Mouse (Mus musculus) right cerebral cortex, postnatal 14 days (tissue): ENCODE results near the gene Aldh16a1.

Experiments used
- DNase-seq: peaks from one replicate; pipeline ENCODE4 v3.0.0; 2022

The Aldh16a1 gene

DNA sequence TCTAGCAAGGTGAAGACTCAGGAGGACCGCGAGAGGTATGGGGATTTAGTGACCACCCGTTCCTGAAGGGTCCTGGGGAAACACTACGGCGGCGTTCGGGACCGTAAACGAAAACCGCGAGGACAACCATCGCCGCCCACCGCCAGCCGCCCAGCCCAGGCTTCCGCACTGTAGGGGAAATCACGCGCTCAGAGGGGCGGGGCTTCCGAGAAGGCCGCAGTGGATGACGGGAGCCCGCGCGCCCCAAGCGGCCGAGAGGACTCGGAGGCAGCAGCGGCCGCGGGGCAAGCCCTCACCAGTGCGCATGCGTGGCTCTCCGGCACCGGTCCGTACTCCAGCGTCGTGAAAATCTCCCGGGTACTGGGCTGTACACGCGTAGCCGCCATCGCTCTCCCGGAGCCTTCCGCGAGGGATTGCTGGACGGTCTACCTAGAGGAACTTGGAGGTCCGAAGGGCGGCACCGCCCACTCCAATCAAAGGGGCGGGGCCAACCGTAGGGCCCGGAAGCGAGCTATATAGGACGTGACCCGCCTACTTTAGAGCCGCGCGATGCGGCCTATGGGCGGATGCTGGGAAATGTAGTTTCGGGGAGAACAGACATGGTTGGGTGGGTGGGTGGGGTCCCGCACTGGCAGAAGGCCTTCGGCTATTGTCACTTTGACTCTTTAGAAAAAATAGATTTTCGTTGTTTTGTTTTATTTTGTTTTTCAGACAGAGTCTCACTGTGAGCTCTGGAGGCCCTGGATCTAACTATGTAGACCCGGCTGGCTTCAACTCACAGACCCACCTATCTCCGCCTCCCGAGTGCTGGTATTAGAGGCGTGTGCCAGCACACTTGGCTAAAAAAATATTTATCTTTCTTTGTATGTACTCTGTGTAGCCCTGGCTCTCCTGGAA lies at the start of gene Aldh16a1, which contains the start of gene Pih1d1:
TSS of gene Aldh16a1 (minus strand) at position 489 of the 897 bp plus-strand sequence.
TSS of gene Pih1d1 (plus strand) at position 208 of the 897 bp plus-strand sequence.
- DNase-seq, result peak; percentile 99

DNA sequence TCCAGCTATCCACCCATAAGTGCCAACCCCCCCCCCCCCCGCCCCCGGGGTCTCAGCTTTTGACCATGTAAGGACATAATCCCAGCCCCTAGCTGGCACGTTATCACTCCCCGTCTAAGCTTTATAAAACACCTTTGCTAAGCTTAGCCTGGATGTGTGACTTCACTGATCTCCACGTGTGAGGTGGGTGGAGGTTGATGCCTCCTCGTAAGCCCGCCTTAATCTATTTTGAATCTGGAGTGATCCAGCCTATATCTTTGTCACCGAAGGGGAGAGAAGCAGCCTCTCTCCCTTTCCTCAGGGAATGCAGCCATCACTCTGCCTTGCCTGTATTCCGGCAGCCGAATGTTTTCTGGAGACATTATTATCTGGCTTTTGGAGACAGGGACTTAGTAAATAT lies 48.3 kb upstream of the Aldh16a1 start:
- no peak for DNase-seq

DNA sequence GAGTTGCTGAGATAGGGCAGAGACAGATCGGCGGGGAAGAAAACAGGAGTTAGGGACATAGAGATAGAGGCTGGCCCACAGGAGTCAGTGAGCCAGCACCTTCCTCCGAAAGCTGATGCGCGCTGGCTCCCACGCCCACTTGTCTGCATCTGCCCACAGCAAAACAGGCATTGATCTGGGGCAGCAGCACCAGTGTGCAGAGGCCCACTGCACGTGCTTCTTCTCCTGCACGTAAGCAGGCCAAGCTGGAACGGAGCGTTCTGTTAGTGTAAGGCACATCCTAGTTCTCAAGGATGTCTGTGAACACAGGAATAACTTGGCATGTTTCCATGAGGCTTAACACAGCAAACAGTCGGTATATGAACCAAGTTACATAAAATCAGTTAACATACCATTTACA lies 44.6 kb upstream of the Aldh16a1 start:
- no peak for DNase-seq

DNA sequence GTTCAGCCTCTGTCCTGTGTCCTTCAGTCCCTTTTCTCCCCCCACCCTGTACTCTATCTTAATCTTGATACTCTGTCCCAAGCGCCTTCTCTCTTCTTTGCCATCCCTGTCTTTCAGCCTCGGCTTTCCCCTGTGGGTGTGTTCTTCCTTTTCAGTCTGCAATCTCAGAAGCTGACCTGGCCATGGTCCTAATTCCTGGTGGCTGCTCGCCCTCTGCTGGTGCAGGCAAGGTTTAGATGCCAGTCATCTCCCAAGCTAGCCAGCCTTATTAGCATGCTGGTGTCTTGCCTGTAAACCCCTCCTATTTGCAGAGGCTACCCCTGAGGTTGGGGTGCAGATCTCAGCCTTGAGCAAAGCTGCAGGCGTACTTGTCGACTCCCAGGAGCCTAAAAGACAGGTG lies 44.1 kb upstream of the Aldh16a1 start:
- peak; percentile 63 for DNase-seq

DNA sequence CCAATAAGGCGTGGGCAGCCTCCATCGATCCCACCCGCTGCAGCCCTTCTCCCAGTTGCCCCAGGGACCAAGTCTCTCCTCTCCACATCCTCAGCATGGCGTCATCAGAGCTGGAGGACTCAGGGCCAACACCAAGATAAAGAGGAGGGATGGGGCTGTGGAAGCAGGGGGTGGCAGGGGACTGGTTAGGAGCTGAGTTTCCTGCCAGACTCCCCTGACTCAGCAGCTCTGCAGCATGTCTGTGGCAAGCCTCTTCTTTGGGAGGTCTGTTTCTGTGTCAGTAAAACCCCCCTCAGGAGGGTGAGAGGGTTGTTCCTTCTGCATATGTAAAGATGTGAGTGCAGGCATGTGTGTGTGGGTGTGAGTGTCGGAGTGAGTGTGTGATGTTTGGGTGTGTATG lies 42.6 kb upstream of the Aldh16a1 start:
- DNase-seq, result no peak

DNA sequence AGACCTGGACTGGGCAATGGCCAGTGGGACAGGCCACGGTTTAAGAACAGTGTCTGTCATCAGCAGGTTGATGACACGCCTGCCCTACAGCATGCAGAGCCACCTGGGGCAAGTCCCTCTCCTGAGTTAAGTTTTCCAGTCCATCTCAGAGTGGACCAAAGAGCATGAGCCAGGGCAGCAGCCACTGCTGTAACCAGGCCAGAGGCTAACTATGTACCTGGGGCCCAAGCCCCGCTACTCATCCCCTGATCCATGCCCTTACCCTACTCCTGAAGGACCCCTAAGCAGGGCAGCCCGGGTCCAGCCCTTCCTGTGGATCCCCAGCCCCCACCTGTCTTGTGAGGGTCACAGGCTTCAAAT lies 41.8 kb upstream of the Aldh16a1 start:
- no peak for DNase-seq

DNA sequence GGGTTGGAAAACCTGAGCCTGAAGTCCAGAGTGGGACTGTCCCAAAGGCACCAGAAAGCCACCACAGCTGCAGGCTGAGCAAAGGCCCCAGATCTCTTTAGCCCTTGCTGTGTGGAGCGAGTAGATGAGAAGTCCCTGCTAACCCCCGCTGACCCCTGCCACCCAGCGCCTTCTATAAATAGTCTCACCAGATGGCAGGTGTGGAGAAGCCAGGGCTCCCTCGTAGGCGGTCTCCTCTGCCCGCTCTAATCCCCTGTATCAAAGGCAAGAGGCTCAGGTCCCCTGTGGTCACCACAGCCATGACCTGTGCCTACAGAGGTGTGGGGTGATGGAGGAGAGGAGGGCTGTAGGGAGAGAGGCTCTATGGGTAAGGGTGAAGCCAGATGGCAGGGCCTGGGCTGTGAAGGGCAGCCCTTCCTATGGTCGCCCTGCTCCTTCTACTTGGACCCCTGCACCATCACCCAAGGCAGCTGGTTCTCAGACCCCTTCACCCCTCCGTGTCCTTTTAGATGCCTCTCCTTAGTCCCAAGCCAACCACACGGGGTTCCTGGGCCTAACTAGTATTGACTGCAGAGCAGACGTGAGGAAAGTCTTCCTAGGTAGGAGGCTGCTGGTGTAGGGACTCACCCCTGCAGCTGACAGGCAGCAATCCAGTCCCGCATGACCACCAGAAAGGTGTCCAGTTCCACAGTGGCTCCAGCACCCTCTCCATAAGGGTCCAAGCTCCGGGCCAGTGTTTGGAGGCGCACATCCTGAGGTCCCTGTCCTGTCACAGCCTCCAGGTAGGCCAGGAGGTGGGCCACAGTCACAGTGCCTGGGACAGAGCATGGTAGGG lies 41.2 kb upstream of the Aldh16a1 start:
- DNase-seq, result no peak

DNA sequence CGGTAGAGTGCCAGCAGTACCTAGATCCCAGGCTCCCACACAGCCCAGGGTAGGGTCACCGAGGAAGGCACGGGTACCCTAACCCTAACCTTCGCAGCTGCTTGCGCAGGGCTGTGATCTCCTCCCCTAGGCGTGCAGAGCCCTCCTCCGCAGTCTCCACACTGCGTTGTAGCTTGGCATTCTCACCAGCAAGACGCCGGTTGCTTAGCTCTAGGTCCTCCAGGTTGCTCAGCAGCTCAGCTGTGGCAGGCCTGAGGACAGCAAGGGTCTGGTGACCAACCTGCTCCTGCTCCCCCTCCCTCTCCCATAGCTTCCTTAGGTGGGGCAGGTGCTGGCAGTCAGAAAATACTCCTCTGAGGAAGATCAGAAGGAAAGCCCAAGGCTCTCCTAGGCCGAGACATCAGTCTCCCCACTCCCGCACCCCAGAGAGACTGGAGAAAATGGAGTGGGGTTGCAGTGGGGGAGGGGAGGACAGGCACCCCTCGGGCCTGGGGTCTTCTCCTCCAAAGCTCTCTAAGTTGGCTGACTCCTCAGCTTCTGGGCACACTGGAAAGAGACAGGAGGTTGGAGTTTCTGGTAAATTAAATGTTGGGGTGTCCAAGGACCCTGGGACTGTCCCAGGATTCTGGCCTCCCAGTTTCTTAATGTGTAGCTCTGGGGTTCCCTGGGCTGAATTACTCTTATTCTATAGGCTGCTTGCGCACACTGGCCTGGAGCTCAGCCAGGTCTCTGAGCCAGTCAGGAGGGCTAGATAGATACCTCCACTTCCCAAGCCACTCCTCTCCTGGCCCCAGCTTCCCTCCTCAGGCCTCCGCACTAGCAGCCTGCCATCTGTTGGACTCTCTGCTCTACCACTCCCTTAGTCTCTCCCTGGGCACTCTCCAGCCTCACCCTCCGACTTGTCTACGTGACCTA lies 39.7 kb upstream of the Aldh16a1 start:
- no peak for DNase-seq

DNA sequence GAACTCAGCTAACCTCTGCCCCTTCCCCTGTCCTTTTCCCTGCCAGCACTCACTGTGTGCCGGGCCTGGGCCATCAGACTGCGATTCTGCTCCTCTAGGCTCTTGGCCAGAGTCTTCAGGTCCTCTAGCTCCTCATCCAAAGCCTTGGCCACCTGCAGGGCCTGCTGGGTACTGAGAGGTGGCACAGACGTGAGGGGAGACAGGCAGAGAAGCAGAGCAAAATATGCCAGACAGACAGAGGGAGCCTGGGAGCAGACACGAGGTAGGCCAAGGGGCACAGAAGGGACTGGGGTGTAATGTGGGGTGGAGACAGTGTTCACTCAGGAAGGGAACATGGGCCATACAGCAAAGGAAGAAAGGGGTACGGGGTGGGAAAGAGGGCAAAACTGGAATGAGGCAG lies 39.0 kb upstream of the Aldh16a1 start:
- DNase-seq, result no peak

DNA sequence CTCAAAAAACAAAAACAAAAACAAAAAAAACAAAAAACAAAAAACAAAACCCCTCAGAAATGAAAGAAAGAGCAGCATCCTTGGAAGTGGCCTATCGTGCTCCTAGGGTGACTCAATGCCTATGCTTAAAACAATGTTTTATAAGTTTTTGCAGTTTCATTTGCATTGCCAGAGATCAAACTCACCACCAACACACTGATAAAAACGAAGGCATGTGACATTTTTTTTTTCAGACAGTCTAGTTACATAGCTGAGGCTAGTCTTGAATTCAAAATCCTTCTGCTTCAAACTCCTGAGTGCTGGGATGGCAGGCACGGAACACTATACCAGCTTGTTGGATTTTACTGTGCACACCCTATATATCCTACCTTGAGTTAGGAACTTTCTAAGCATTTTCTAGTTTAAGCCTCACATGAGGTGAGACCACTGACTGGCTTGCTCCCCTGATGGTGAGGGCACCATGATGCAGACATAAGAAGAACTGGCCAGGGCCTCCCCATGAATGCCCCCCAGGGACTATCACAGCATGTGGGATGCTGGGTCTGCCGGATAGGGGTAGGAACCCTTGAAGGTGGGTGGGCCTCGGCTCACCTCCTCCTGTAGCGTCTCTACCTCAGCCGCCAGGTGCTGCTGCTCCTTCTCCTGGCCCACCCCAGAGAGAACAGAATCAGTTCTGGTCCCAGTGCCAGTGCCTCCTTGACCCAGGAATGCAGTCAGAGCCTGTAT lies 38.4 kb upstream of the Aldh16a1 start:
- DNase-seq, result no peak

DNA sequence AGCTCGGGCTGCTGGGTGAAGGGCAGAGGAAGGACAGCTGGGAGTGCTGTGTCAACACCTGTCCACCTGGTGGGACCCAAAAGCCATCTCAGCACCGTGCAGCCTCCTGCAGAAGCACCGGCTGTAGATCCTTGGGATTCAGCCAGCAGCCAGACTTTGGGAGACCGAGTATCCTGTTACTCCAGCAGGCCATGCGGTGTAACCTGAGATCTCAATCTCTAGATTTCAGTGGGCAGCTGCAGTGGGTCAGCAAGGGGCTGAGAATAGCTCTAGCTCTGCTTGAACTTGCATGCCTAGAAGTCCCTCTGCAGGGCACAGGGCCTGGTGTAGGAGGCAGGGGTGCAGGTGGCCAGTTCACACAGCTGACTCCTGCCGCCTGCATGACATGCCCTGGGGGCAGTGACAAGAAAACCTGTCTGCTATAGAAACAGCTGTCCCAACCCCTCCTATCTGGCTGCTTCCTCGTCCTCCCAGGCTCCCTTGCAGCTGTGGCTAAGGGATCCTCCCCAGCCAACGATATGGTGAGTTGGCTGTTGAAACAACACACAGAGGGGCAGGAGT lies 37.5 kb upstream of the Aldh16a1 start:
- DNase-seq, result no peak

DNA sequence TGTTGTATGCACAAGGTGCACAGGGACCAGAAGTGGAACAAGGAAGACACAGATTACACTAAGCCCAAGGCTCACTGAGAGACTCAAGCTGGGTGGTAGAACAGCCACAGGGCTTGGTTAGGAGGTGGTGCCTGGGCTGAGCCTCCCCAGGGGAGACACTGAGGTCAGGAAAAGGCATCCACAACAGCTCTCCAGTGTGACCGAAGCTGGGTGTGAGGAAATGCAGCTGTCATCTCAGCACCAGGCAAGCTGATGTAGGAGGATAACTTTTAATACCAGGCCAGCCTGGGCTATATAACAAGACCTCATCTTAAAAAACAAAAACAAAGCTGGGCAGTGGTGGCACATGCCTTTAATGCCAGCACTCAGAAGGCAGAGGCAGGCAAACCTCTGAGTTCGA lies 36.8 kb upstream of the Aldh16a1 start:
- no peak for DNase-seq

DNA sequence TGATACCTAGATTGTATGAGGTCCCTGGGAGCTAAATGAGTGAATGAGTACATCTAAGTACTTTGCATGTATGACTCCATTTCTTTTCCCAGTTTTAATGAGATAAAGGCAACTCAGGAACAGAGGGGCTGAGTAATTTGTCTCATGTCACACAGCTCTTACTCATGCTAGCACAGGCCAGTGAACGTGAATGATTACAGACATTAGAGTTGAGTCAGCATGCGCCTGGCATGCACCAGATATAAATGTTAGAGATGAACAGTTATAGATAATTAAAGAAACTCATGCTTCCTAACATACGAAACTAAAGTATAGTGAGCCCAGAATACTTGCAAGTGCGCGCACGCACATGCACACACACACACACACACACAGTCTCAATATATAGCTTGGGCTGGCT lies 35.8 kb upstream of the Aldh16a1 start:
- no peak for DNase-seq

DNA sequence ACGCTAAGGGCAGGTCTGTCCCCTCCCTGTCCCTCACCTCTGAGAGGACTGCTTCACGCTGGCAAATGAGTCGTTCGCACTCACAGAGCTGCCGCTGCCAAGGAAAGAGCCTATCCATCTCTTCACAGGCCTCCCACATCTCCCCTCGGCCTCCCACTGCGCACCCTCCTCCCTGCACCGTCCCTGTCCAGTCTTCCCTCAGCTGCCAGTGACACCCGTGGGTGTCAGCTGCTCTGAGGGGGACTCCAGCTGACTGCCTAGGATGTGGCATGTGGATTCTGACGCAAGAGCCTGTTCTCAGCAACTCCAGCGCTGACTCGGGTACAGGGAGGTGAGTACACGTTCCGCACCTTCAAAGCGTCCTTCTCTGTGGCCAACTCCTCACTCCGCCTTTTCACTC lies 35.2 kb upstream of the Aldh16a1 start:
- no peak for DNase-seq

DNA sequence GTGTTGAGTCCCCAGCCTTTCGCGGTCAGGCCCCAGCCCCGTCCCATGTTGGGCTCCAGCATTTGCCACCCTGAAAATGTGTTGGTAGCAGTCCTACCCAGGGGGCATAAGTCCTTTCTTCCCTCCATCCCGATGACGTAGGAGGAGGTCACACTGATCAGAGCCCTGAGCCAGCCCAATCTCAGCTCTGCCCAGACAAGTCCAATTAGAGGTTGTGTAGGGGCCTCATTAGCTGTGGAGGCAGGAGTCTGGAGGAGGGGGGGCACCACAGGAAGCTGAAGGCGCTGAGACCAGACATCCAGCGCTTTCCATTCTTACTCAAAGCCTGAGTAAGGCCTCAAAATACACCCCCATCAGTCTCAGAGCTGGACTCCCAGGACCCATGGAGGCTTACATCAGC lies 31.5 kb upstream of the Aldh16a1 start:
- DNase-seq, result no peak

DNA sequence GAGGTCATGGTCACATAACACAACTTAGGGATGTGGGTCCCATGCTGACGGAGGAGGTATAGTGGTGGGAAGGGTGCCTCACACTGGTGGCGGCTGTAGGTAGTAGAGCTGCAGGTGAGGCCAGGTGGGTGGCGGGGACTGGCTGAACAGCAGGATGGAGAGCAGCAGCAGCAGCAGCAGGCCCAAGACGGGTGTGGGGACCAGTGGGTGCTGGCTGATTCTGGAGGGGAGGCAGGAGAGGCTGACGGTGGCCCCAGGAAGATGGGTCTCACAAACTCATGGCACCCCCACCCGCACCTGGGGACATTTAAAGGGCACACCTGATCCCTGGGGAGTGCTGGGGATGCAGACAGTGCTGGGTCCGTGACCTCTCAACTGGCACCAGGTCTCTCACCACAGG lies 29.3 kb upstream of the Aldh16a1 start:
- no peak for DNase-seq

DNA sequence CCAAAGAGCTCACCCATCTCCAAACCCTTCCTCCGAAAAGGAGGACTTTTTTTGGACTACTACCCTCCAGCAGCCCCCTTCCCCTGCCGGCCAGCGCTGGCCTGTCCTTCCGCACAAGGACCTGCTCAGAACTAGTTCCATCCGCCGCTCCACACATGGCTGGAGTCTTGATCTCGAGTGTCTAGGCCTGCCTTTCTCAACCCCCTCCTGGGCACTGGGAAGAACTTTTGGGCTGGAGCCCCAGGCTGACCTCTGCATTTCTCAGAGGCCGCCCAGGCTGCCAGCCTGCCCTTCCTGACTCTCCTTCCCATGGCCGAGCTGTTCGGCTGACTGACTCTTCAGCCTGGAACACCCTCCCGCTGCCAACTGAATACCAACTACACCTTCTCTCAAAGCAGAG lies 28.2 kb upstream of the Aldh16a1 start:
- no peak for DNase-seq

DNA sequence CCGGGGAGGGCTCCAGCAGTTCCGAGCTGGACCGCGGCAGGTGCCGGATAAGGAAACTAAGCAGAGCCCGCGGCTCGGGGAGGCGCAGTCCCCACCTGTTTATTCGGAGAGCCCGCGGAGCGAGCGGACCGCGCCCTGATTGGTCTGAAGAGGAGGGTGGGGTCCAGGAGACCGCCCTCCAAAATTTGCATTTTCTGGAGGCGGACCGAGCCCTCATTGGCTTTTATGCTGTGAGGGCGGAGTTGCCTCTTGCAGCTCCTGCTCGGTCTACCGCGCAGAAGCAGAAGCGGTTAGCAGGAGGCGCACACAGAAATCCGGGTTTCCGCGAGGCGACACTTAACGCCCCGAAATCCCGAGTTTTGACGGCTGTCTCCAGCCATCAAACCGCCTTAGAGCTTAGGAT lies 27.8 kb upstream of the Aldh16a1 start:
- peak; percentile 80 for DNase-seq

DNA sequence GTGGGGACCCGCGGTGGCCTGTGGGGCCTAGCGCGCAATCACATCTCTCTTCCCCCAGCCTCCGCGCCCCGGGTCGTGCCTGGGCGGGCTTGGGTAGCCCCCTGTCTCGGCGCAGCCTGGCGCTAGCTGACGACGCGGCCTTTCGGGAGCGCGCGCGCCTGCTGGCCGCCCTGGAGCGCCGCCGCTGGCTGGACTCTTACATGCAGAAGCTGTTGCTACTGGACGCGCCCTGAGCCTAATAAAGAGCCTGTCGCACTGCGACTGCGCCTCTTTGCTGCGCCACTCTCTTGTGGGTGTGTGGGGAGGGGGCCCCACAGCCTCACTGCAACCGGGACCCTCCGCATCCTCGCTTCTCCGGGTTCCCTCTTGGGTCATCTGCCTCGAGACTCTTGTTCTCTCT lies 27.2 kb upstream of the Aldh16a1 start:
- no peak for DNase-seq

DNA sequence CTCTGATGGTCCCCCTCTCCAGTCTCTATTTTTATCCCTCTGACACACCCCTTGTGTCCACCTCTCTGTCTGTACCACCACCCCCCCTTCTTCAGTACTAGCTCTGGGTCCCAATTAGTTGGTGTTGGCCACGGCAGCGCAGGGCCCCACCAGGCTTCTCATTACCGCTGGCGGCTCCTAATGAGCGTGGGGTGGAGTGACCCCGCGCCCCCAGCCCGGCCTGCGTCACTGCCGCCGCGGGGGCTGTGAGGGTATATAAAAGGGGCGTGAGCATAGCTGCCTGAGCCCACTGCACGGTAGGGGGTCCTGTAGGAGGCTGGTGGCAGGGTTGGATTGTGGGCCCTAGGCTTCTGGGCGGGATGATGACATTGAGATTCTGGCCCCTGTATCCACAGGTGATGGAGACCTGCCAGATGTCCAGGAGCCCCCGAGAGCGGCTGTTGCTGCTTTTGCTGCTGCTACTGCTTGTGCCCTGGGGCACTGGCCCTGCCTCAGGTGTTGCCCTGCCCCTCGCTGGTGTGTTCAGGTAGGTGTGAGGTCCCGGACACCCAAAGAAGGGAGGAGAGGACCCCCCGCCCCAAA lies 26.6 kb upstream of the Aldh16a1 start, which contains the start of gene Pth2:
TSS of gene Pth2 (plus strand) at position 100 of the 582 bp plus-strand sequence.
- no peak for DNase-seq

DNA sequence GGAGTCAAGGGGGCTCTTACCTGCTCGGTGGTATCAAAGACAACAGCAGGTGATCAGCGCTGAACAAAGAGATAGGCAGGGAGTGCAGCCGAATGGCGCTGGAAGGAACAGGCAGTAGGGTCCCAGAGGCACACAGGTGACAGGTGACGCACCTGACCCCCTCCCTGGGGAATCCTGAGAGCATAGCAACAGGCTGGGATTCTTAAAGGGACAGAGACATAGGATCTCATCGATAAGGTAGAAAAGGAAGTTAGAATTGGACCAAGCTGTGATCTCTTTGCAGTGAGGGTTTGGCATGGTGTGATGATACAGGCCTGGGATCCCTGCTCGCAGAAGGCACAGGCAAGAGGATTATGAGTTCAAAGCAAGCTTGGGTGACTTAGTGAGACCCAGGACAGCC lies 25.1 kb upstream of the Aldh16a1 start, which contains the start of gene Gfy:
TSS of gene Gfy (minus strand) at position 101 of the 400 bp plus-strand sequence.
- no peak for DNase-seq
